Mouse (Mus musculus) heart, postnatal 36 days (tissue): Measurements from ENCODE around the gene Pmis2. TPM values are rescaled to one million over a fixed set of nuclear protein-coding genes. Genes with fewer than 3 reads are reported as not detected.

Experiments used
- DNase-seq, 2 experiments: peaks; one replicate each; pipeline ENCODE4 v3.0.0; 2021 to 2022
- intact Hi-C: fragments of 180-260 bp; cut with DNase I; formaldehyde crosslinking; loops from one replicate; pipeline ENCODE4 v1.15.1; 2025
- total RNA-seq, 2 experiments: library from RNA; stranded (reverse); gene quantifications; 2 replicates each; pipeline ENCODE4 v1.2.3; 2021

Gene Pmis2
- total RNA-seq, 2 experiments from 2014 or later, result 0.49 TPM; not detected in 1

DNA sequence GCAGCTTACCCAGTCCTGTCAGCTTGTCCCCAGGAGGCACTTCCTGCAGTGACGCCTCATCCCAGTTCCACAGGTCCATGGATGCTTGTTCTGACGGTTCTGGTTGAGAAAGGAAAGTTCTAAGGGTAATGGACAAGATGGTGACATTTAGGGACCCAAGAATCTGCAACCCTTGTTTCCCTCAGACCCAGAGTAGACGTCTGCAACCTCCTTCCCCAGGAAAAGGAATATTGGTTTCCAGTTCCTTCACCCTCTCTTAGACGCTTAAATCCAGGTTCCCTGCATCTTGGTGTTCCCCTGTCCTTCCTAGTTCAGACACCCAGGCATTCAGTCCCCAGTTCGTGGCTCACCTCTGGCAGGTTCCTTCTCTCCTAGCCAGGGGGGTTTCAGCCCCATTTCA, 35.7 kb downstream of the Pmis2 start, which contains the start of gene Etv2:
TSS of gene Etv2 (minus strand) at position 101 of the 400 bp plus-strand sequence.
- intact Hi-C loops, result no loop called here

DNA sequence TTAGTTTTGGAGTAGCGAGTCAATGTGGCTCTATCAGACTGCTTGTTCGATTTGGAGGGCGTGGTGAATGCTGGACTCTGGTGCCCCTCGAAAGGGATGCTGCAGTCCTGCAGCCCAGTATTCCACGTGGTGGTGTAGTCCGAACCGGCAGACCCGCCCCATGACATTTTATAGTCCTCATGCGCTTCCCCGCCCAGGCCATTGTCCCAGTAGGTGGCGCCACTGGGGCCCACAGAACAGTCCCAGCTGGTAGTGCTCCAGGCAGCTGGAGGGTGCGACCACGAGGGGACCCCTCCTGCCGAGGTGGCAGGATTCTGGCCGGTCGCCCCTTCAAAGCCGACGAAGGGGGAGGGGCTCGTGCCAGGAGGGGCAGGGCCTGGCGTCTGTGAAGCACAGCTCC, 36.8 kb downstream of the Pmis2 start:
- peak; percentile 26 to 44 for DNase-seq

More for the DNA sequence above, 35.7 kb downstream of the Pmis2 start, which contains the start of gene Etv2:
- no peak for DNase-seq

DNA sequence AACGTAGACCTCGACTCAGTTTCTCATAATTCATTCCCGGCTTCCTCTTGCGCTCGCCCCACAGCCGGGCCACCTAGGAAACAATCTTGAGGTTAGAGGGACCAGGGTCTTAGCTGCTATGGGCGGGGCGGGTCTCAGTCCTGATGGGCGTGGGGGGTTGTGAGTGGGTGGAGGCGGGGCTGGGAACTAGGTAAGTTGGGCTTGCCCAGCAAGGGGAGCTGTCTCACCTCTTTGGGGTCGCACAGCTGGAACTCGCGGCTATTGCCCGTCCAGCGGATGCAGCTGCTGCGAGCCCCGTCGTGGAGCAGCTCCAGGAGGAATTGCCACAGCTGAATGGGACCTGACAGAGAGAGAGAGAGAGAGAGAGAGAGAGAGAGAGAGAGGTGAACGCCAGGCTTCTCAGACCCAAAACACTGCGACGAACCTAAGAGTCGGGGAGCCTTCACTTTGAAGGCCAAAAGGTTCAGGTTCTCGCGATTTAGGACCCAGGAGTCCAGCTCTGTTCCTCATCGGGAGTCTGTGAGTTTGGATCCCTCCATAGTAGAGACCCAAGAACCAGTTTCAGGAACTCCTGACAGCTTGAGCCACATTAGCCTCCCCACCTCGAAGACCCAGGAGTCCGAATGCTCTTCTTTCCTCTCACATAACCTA, 37.5 kb downstream of the Pmis2 start:
- intact Hi-C loops, result no loop called here
- no peak for DNase-seq

More for the DNA sequence above, 36.8 kb downstream of the Pmis2 start:
- intact Hi-C loops, result no loop called here

DNA sequence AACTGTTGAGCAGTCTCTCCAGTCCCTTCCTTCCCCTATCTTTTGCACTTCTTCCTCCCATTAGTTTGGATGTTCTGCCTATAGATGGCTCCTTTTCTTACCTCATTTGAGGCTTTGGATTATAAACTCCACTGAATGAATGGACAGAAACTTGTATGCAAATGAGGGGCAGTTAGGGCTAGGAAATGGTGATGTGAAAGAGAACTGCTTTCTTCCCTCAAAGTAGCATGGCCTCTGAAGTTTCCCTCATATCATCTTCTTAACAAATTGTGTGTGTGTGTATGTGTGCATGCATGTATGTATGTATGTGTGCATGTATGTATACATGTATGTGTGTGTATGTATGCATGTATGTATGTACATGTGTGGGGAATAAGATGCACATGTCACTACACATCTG, 42.4 kb downstream of the Pmis2 start:
- intact Hi-C loops, result no loop called here
- no peak for DNase-seq

DNA sequence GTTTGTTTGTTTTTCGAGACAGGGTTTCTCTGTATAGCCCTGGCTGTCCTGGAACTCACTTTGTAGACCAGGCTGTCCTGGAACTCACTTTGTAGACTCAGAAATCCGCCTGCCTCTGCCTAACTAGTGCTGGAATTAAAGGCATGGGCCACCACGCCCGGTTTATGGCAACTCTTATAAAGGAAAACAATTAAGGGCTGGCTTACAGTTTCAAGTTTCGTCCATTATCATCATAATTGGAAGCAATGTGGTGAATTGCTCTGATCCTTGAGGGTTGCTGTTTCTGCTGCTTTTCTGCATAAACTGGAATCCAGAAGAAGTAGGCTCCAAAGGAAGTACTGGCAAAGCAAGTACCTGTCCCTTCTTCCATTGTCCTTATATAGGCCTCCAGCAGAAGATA, 44.8 kb downstream of the Pmis2 start:
- no peak for DNase-seq
- intact Hi-C loops, result no loop called here

DNA sequence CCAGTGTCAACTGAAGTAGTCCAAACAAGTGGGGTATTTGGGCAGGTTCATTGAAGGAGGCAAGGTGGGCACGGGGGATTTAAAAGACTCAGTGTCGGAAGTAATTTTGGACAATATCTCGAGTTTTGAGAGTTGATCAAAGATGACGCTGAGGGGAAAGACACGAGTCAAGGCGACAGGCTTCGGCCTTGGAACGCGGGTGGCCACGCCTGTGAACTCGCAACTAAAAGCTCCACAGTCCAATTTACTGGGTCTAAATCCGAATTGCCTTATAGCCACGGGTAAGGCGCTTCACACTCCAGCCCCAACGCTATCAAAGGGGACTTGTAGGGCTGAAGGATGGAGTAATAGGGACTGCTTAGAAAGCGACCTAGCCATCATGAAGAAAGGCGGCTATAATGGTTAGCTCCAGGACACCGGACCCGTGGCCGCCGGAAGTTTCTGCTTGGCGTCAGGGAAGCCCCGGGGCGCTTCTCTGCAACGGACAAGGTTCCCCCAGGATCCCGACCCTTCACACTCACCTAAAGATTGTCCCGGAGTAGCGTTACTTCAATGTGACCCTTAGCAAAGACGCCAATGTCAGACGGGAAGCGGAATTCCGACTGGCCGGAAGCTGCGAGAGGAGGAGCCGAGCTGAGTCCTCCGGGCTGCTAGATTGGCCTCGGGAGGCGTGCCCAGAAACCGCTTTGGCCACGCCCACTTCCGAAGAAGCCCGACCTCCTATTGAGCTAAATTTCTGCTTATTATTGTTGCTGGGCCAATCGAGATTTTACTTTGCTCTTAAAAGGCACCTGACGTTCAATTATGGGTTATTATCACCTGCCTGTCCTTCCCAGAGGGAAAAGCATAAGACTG, 45.6 kb downstream of the Pmis2 start, which contains the start of gene Cox6b1:
TSS of gene Cox6b1 (minus strand) at position 622 of the 855 bp plus-strand sequence.
- intact Hi-C loops, result loop anchor here (2.0 kb wide), 1 partner anchor 23 kb away; no protein-coding TSS in a partner anchor

More for the DNA sequence above, 45.6 kb downstream of the Pmis2 start, which contains the start of gene Cox6b1:
- DNase-seq, result peak; percentile 85 to 87

Other genes with a start within 250 kb of the Pmis2 start
- under 1 TPM; 0.27 to 0.28 TPM for gene Nfkbid, start 249.9 kb downstream of the Pmis2 start, total RNA-seq
- 1 to 10 TPM; 2.7 to 3.1 TPM for gene Aplp1, start 226.1 kb downstream of the Pmis2 start, total RNA-seq
- not detected for gene Kirrel2, start 213.9 kb downstream of the Pmis2 start, total RNA-seq
- not detected for gene Nphs1, start 213.3 kb downstream of the Pmis2 start, total RNA-seq
- gene Prodh2, start 178.0 kb downstream of the Pmis2 start, total RNA-seq, result not detected
- under 1 TPM; 0.56 to 0.89 TPM for gene Arhgap33, start 136.5 kb downstream of the Pmis2 start, total RNA-seq
- 100 to 1,000 TPM; 749 to 757 TPM for gene Hspb6, start 119.4 kb downstream of the Pmis2 start, total RNA-seq
- 1 to 10 TPM; 3.3 to 5.4 TPM for gene Proser3, start 119.3 kb downstream of the Pmis2 start, total RNA-seq
- 10 to 100 TPM; 13.4 to 16.0 TPM for gene Lin37, start 111.8 kb downstream of the Pmis2 start, total RNA-seq
- gene U2af1l4, start 108.3 kb downstream of the Pmis2 start, total RNA-seq, result 10 to 100 TPM; 62.9 to 63.4 TPM
- 1 to 10 TPM; 1.4 to 1.6 TPM for gene Gm49396, start 108.3 kb downstream of the Pmis2 start, total RNA-seq
- gene Psenen, start 108.0 kb downstream of the Pmis2 start, total RNA-seq, result 10 to 100 TPM; 75.8 to 81.6 TPM
- gene Igflr1, start 106.2 kb downstream of the Pmis2 start, total RNA-seq, result 1 to 10 TPM in 1 of 2 experiments, under 1 TPM in 1; 0.67 to 1.2 TPM
- 10 to 100 TPM; 18.5 to 20.5 TPM for gene Kmt2b, start 82.9 kb downstream of the Pmis2 start, total RNA-seq
- not detected for gene Zbtb32, start 72.7 kb downstream of the Pmis2 start, total RNA-seq
- under 1 TPM; 0.19 to 0.56 TPM for gene Upk1a, start 58.8 kb downstream of the Pmis2 start, total RNA-seq
- gene Cox6b1, start 45.5 kb downstream of the Pmis2 start, total RNA-seq, result 1,000 to 10,000 TPM; 4,758 to 4,785 TPM
- gene Etv2, start 35.8 kb downstream of the Pmis2 start, total RNA-seq, result not detected
- 10 to 100 TPM; 51.9 to 54.5 TPM for gene Rbm42, start 21.3 kb downstream of the Pmis2 start, total RNA-seq
- gene Haus5, start 6.6 kb downstream of the Pmis2 start, total RNA-seq, result 1 to 10 TPM; 6.0 to 6.4 TPM
- not detected for gene 2200002J24Rik, start 27.3 kb upstream of the Pmis2 start, total RNA-seq
- under 1 TPM in 1 of 2 experiments, not detected in 1; 0.14 TPM for gene Atp4a, start 40.6 kb upstream of the Pmis2 start, total RNA-seq
- 100 to 1,000 TPM; 236 to 272 TPM for gene Tmem147, start 57.9 kb upstream of the Pmis2 start, total RNA-seq
- gene Gapdhs, start 72.1 kb upstream of the Pmis2 start, total RNA-seq, result not detected
- 1 to 10 TPM; 1.7 to 2.9 TPM for gene Sbsn, start 79.9 kb upstream of the Pmis2 start, total RNA-seq
- 1 to 10 TPM in 1 of 2 experiments, under 1 TPM in 1; 0.73 to 3.4 TPM for gene Dmkn, start 92.2 kb upstream of the Pmis2 start, total RNA-seq
- not detected for gene Krtdap, start 116.3 kb upstream of the Pmis2 start, total RNA-seq
- gene Ffar2, start 152.2 kb upstream of the Pmis2 start, total RNA-seq, result under 1 TPM in 1 of 2 experiments, not detected in 1; 0.14 TPM
- gene Ffar3, start 184.6 kb upstream of the Pmis2 start, total RNA-seq, result not detected
- not detected for gene Ffar1, start 190.0 kb upstream of the Pmis2 start, total RNA-seq
- 1 to 10 TPM in 1 of 2 experiments, under 1 TPM in 1; 0.46 to 1.7 TPM for gene Cd22, start 208.7 kb upstream of the Pmis2 start, total RNA-seq
- gene Mag, start 243.3 kb upstream of the Pmis2 start, total RNA-seq, result not detected